Mouse (Mus musculus) spleen, adult 2 months (tissue): ENCODE data around the gene Klc2. TPM values are rescaled to one million over a fixed set of nuclear protein-coding genes. Genes with fewer than 3 reads are reported as not detected.

Experiments
- DNase-seq, 2 experiments: peaks; one replicate each; pipeline versions ENCODE4 v3.0.0 to v3.0.0-alpha.2; 2012 to 2021; ENCODE audit warnings: low spot score in 2 of 2, low read depth in 1 of 2
- H3K27ac ChIP-seq: fragments of 200-500 bp; 2 replicates; pipeline ENCODE4 v1.5.1; 2012; ENCODE audit warnings: low read length, inconsistent platforms; ENCODE audit not compliant: insufficient read depth
- H3K27me3 ChIP-seq: fragments of 200-500 bp; 2 replicates; pipeline ENCODE4 v1.6.1; 2012; ENCODE audit warnings: mild to moderate bottlenecking, moderate library complexity, low read length, inconsistent platforms; ENCODE audit not compliant: control insufficient read depth, insufficient read depth
- H3K36me3 ChIP-seq: fragments of 200-500 bp; 2 replicates; pipeline ENCODE4 v1.6.1; 2012; ENCODE audit warnings: mild to moderate bottlenecking, low read length, inconsistent platforms; ENCODE audit not compliant: control insufficient read depth, insufficient read depth
- H3K4me1 ChIP-seq: fragments of 200-500 bp; 2 replicates; pipeline ENCODE4 v1.6.1; 2011; ENCODE audit warnings: inconsistent platforms; ENCODE audit not compliant: control insufficient read depth, insufficient read depth, insufficient read length
- H3K4me3 ChIP-seq: fragments of 200-500 bp; 2 replicates; pipeline ENCODE4 v1.5.1; 2011; ENCODE audit warnings: mild to moderate bottlenecking, inconsistent platforms; ENCODE audit not compliant: insufficient read depth, insufficient read length; ENCODE audit errors: extremely low read depth
- CTCF ChIP-seq: fragments of 200-500 bp; IDR thresholded peaks from 2 replicates; pipeline ENCODE4 v1.5.1; 2011; ENCODE audit warnings: mild to moderate bottlenecking, inconsistent platforms; ENCODE audit not compliant: insufficient read depth, insufficient read length, insufficient replicate concordance; ENCODE audit errors: extremely low read depth
- POLR2A ChIP-seq: fragments of 200-500 bp; IDR thresholded peaks from 2 replicates; pipeline ENCODE4 v1.6.1; 2011; ENCODE audit warnings: low read depth, low read length, inconsistent platforms
- WGBS: fragments of 180-500 bp; shearing (Covaris S2); methylation state at CpG from one replicate; pipeline ENCODE4 v1.1.7; 2018; 5-methylcytosine and 5-hydroxymethylcytosine counted together
- polyA plus RNA-seq: library from polyadenylated mRNA; depleted of rRNA; stranded (reverse); fragments of >200 nt; gene quantifications from 2 replicates; pipeline ENCODE4 v1.2.3, GENCODE M21; 2012

The Klc2 gene
- polyA plus RNA-seq, 1 experiment = 26.8 TPM

DNA sequence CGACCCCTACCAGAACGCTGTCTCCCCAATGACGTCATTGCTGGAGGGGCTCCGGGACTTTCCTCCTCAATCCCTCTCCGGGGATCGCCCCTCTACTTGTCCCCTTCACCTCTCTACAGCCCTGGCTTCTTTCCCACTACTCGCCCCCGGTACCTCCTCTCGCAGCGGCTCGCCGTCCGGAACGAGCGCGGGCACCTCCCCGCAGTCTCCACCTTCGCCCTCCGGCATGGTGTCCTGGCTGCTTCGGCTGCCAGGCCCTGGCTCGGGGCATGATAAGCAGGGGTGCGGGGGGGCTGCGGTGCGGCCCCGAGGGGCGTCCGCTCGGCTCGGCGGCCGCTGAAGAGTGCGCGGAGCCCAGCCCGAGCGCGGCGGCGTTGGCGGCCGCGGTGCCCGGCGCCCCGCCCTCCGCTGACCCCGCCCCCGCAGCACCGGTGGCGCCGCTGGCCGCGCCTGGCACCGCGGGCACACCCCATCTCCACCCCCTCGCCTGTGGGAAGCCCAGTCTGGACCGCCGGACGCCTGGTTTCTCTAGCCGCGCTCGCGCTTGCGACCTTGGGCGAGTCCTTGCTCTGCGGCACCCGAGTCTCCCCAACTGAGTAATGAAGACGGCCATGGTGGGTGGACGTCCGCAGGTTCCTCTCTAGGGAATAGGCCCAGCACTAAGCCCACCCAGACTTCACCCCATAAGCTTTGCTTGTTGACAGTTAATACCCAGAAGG, 33.1 kb downstream of the Klc2 start, which contains the start of gene Tmem151a:
Tmem151a (minus strand) TSS at position 387 of the 719 bp plus-strand sequence.
- H3K4me1 ChIP-seq = peaks cover 10% of the 10 kb centered on the region
- peaks cover 12% of the 10 kb centered on the region for H3K27me3 ChIP-seq
- WGBS = 1% methylated on average over 67 of the region's 69 CpGs
- no peaks in the 10 kb centered on the region for H3K36me3 ChIP-seq
- no peak for DNase-seq
- no peak within 1 kb of the TSS for H3K27ac ChIP-seq
- TF ChIP-seq POLR2A = no peak
- no peak for TF ChIP-seq CTCF
- peak within 1 kb of the TSS; percentile 38; the same call in 1 of the 2 replicates for H3K4me3 ChIP-seq

DNA sequence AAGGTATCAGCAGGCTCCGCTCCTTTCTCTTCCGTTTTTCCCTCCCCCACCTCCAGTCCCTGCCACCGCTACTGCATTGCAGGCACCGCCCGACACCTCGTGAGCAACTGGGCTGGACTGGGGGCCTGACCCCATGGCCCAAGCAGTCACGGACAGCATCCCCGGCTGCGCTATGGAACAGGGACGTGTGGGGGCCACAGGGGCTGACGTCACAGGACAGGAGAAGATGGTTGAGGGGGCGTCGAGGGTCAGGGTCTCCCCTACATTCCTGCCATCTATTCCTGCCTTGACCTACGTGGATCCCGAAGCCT, 33.6 kb downstream of the Klc2 start:
- Histone ChIP-seq H3K27ac (no peak overlapping the region), H3K4me3 (peak overlapping the region; percentile 38; the same call in 1 of the 2 replicates), H3K36me3 (no peaks in the 10 kb centered on the region), H3K4me1 (peaks cover 10% of the 10 kb centered on the region), H3K27me3 (peaks cover 12% of the 10 kb centered on the region)
- DNase-seq = no peak
- 12% methylated on average over 15 of the region's 15 CpGs for whole genome bisulfite sequencing
- no peak for TF ChIP-seq CTCF
- no peak for TF ChIP-seq POLR2A

DNA sequence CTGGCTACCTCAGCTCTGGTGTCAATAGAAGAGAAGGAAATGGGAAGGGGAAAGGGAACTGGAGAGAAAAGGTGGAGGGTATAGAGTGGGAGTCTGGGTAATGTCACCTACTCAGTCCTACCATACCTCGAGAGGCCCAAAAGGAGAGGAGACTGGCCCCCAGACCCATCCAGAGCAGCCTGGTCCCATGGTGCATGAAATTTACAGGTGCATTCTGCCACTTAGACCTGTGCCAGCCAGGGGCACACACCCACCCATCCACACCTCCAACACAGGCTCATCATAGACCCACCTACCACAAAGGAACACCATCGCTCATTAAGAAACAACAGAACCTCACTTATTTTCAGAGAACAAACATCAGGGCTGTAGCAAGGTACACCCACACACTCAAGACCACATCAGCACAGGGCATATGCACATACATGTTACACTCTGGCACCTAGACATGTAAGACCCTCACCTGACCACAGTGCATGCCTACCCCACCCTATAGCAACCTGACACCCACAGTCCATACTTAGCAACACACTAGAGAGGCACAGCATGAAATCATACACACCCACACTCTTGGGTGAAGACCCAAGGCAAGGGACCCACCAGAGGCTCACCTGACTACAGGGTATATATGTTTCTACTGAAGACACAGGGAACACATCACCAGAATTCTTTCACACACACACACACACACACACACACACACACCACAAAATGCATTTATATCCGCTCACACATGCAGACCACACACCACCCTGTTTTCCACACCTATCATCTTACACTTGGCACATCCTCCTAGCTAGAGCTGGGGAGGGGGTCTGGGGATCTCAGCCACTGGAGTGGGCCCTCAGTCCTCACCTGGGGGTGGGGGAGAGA, 34.2 kb downstream of the Klc2 start:
- TF ChIP-seq CTCF = no peak
- no peak for TF ChIP-seq POLR2A
- peaks cover 12% of the 10 kb centered on the region for H3K27me3 ChIP-seq
- no peak overlapping the region for H3K4me3 ChIP-seq
- H3K4me1 ChIP-seq = peaks cover 10% of the 10 kb centered on the region
- 63% methylated on average over 3 of the region's 3 CpGs for WGBS
- DNase-seq = no peak
- no peaks in the 10 kb centered on the region for H3K36me3 ChIP-seq
- no peak overlapping the region for H3K27ac ChIP-seq

GRCm38 (mm10) chr19:5082596-5082995, 35.8 kb downstream of the Klc2 start:
- peaks cover 12% of the 10 kb centered on the region for H3K27me3 ChIP-seq
- H3K36me3 ChIP-seq = no peaks in the 10 kb centered on the region
- no peak for DNase-seq
- peaks cover 9% of the 10 kb centered on the region for H3K4me1 ChIP-seq
- no peak overlapping the region for H3K27ac ChIP-seq
- no peak overlapping the region for H3K4me3 ChIP-seq
- 78% methylated on average over 24 of the region's 24 CpGs for WGBS
- no peak for TF ChIP-seq CTCF
- no peak for TF ChIP-seq POLR2A

- WGBS = 64% methylated on average over 18 of the region's 18 CpGs
- Histone ChIP-seq H3K36me3 (no peaks in the 10 kb centered on the region), H3K4me3 (no peak overlapping the region), H3K27me3 (peaks cover 12% of the 10 kb centered on the region), H3K4me1 (peaks cover 5% of the 10 kb centered on the region), H3K27ac (no peak overlapping the region)
- TF ChIP-seq CTCF (no peak), POLR2A (no peak)
- DNase-seq = no peak
Observed at GRCm38 (mm10) chr19:5082005-5082404, 36.4 kb downstream of the Klc2 start.

GRCm38 (mm10) chr19:5079279-5079678, 39.1 kb downstream of the Klc2 start:
- DNase-seq = no peak
- TF ChIP-seq CTCF (no peak), POLR2A (no peak)
- peaks cover 2% of the 10 kb centered on the region; the same call in 1 of the 2 replicates for H3K27me3 ChIP-seq
- no peak overlapping the region for H3K27ac ChIP-seq
- WGBS = 92% methylated on average over 1 of the region's 1 CpGs
- no peaks in the 10 kb centered on the region for H3K36me3 ChIP-seq
- no peak overlapping the region for H3K4me3 ChIP-seq
- H3K4me1 ChIP-seq = no peaks in the 10 kb centered on the region
